Mouse (Mus musculus) bone marrow, adult 2 months (tissue): ENCODE results near the gene Cage1. TPM values are rescaled to one million over a fixed set of nuclear protein-coding genes. Genes with fewer than 3 reads are reported as not detected.

Source experiments
- H3K27ac ChIP-seq: fragments of 200-500 bp; 2 replicates; pipeline ENCODE4 v1.5.1; 2012; ENCODE audit warnings: low read depth, mild to moderate bottlenecking, control low read depth, inconsistent platforms, low read length; ENCODE audit not compliant: control insufficient read depth, poor library complexity, insufficient read depth
- H3K4me1 ChIP-seq: fragments of 200-500 bp; 2 replicates; pipeline ENCODE4 v1.6.1; 2011; ENCODE audit warnings: low read length; ENCODE audit not compliant: control insufficient read depth, insufficient read depth
- H3K4me3 ChIP-seq: fragments of 200-500 bp; replicated peaks from 2 replicates; pipeline ENCODE3; 2011; ENCODE audit warnings: mild to moderate bottlenecking, low read depth, low read length, control low read depth; ENCODE audit not compliant: control insufficient read depth
- CTCF ChIP-seq: fragments of 200-500 bp; IDR thresholded peaks from 2 replicates; pipeline ENCODE4 v1.5.1; 2011; ENCODE audit warnings: low read length, control low read depth; ENCODE audit not compliant: control insufficient read depth, insufficient read depth
- POLR2A ChIP-seq: fragments of 200-500 bp; IDR thresholded peaks from 2 replicates; pipeline ENCODE4 v1.6.1; 2011; ENCODE audit warnings: low read depth, mild to moderate bottlenecking, control low read depth, low read length, borderline replicate concordance; ENCODE audit not compliant: control insufficient read depth
- WGBS: fragments of 180-500 bp; shearing (Covaris S2); methylation state at CpG from one replicate; pipeline ENCODE4 v1.1.7; 2018; 5-methylcytosine and 5-hydroxymethylcytosine counted together
- polyA plus RNA-seq: library from polyadenylated mRNA; stranded (reverse); fragments of >200 nt; gene quantifications from 2 replicates; pipeline ENCODE4 v1.2.4, GENCODE M21; 2011; ENCODE audit warnings: low replicate concordance; ENCODE audit not compliant: missing spikeins, insufficient read depth, insufficient read length

The Cage1 gene
- polyA plus RNA-seq, 1 experiment = 0.70 TPM

DNA sequence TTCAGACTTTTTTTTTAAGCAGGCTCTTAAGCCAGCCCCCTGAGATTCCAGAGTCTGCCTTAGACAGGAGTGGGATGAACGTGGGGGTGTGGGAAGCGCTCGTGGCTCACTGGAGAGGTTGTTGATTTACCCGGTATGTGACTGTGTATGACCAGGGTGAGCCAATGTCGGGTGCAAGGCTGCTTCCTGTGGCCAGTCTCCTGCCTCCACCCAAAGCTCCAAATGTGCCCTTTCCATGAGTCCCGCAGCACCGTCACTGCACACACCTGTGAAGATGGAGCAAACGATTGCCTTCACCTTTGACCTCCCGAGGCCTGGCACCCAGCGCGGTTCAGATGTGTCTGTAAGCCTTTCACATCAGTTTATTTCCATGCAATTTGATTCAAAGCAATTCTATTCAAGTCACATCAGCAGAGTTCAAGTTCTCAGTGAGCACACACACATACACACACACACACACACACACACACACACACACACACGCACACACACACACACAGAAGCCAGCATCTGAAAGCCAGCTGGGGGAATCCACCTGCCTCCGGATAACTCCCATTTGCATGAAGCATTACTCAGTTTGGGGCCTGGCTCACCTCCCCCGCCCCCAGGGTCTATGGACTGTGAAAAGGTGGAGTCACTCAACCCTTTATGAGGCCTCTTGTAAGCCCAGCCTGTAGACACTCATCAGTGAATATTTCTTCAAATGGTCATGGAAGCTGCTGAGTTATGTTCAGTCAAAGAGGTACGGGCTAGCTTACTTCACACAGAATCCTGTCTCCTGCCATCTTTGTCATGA lies 70.4 kb downstream of the Cage1 start:
- TF ChIP-seq POLR2A (no peak), CTCF (no peak)
- 85% methylated on average over 15 of the region's 15 CpGs for WGBS
- H3K4me3 ChIP-seq = no peak overlapping the region
- H3K4me1 ChIP-seq = peaks cover 8% of the 10 kb centered on the region
- H3K27ac ChIP-seq = no peak overlapping the region; the same call in 1 of the 2 replicates

DNA sequence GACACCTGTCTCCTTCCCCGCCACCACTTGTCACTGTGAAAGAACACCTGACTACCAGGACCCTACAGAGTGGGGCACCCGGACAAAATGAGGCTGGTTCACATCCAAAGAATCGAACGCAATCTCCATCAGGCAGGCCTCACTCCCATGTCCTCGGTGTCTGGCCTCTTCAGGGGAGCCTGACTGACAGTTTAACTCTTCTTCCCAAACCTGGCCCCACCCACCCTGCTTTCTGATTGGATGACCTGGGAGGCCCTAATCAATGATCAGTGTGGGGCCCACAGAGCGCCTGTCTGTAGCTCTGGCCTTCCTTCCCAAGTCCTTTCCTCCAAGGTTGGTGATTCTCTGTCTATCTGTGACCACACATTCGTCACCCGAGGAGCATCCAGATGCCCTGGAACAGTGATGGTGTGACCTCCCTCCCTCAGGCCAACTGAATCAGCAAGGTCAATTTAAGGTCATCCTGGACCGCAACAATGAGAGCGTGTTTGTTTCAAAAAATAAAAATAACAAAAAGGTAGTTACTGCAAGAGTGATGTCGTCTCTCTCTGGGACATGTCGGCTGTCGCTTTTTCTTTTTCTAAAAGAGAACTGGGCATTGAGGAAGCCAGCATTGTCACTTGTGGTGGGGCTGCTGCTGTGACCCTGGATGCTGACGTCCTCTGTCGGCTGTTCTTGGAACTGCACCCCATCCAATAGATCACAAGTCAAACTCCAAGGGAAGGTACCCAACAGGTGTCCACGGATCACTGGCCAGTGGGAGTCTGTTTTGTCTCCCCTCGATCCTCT lies 71.5 kb downstream of the Cage1 start:
- Histone ChIP-seq H3K4me1 (peaks cover 8% of the 10 kb centered on the region), H3K27ac (no peak overlapping the region), H3K4me3 (no peak overlapping the region)
- no peak for TF ChIP-seq POLR2A
- peak; percentile 45 for TF ChIP-seq CTCF
- WGBS = 55% methylated on average over 17 of the region's 17 CpGs

DNA sequence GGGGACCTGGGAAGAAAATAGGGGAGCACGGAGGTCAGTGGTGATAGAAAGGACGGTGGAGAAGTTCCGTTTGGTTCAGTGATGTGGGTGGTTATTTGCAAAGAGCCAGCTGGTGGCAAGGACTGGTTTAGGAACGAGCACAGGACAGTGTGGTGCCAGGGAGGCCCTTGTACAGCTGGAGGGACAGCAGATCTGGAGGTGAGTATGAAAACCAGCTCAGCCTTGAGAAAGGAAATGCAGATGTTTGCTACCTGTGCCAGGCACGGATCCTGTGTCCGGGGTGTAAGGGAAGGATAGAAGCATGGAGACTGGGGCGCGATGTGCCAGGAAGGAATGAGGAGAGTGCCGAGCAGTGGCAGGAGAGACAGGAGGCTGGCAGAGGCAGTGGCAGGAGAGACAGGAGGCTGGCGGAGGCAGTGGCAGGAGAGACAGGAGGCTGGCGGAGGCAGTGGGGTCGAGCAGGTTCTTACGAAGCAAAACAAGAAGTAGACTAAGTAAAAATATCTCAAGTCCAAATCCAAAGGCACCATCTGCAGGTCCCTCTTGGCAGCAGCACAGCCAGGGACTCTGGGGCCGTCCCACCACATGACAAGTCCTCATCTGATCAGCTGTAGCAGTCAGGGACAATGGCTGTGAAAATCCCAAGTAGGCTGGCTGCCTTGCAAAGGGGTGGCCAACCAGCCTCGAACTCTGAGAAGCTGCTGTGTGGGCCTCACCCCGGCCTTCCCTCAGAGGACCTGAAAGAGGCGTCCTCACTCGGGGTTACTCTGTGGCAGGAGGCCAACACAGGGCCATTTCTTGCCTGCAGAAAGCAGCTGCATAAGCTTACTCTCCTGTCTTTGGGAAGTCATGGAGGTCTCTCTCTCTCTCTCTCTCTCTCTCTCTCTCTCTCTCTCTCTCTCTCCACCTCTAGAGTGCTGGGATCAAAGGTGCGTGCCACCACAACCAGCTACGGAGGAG lies 72.5 kb downstream of the Cage1 start:
- Histone ChIP-seq H3K4me3 (no peak overlapping the region), H3K27ac (peak overlapping the region; percentile 15; the same call in 1 of the 2 replicates), H3K4me1 (peaks cover 10% of the 10 kb centered on the region)
- 35% methylated on average over 20 of the region's 20 CpGs for WGBS
- no peak for TF ChIP-seq CTCF
- no peak for TF ChIP-seq POLR2A

DNA sequence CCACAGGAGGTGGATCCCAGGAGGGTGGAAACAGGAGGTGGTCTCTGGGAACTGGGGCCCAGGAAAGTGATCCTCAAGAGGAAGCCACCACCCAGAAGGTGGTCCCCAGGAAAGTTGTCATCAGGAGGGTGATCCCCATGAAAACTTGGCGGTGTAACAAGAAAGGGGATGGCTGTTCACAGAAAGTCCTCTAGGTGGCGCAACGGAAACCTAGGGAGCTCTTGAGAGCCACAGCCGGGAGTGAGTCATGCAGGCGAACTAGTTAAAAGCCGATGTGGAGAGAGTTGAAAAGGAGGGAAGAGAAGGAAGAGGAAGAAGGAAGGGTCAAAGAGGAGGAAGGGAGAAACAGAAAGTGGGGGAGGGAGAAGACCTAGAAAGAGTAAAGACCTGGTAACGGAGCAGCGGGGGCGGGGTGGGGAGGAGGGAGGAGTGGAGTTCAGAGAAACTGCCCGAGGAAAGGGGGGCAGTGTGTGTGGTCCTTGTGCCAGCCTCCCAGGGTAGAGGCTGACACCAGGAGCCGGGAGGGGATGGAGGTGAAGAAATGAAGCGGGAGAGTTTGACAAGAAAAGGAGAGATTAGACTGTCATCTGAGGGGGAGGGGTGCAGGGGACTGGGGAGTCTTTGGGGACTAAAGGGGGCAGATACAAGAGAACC lies 73.4 kb downstream of the Cage1 start:
- 2% methylated on average over 12 of the region's 12 CpGs for WGBS

DNA sequence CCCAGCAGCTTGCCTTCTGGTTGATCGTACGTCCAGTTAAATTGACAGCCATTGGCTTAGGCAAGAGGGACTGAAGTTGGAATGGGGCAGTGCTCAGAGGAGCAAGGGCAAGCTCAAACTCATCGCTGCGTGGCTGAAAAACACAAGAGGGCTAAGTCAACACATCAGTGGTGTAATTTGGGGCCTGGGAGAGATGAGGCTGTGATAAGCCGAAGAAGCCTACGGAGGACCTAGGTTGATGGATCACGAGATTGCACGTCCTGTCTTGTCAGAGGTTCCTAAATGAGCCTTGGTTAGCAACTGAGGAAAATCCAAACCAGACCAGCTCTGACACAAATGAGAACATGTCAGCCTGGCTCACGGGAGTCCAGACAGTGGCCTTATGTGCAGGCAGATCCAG lies 74.3 kb downstream of the Cage1 start:
- 85% methylated on average over 9 of the region's 9 CpGs for WGBS
- TF ChIP-seq POLR2A = no peak
- TF ChIP-seq CTCF = no peak
- Histone ChIP-seq H3K27ac (no peak overlapping the region), H3K4me3 (no peak overlapping the region), H3K4me1 (peaks cover 12% of the 10 kb centered on the region)

More for the DNA sequence above, 73.4 kb downstream of the Cage1 start:
- peak overlapping the region; percentile 46 for H3K4me3 ChIP-seq
- TF ChIP-seq CTCF (peak; percentile 75), POLR2A (no peak)
- peaks cover 12% of the 10 kb centered on the region for H3K4me1 ChIP-seq
- H3K27ac ChIP-seq = no peak overlapping the region

DNA sequence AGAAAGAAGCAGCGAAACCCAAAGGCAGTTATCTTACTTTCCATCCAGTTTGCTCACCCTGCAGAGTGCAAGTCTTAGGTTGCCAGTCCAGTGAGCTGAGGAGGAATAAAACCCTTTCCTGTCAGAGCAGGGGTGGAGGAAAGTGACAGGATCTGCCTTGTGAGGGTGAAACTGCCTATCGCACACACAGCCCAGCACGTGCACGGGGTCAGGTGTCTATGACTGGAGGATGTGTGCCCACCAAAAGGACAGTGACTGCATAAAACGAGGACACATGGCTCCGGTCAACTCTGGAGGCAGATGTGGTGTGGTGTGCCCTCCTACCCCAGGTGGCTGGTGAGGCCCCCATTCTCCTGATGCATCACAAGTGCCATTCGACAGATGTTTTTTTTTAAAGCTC lies 76.9 kb downstream of the Cage1 start:
- TF ChIP-seq POLR2A (no peak), CTCF (no peak)
- Histone ChIP-seq H3K27ac (no peak overlapping the region), H3K4me3 (no peak overlapping the region), H3K4me1 (peaks cover 8% of the 10 kb centered on the region)
- 62% methylated on average over 7 of the region's 7 CpGs for WGBS

DNA sequence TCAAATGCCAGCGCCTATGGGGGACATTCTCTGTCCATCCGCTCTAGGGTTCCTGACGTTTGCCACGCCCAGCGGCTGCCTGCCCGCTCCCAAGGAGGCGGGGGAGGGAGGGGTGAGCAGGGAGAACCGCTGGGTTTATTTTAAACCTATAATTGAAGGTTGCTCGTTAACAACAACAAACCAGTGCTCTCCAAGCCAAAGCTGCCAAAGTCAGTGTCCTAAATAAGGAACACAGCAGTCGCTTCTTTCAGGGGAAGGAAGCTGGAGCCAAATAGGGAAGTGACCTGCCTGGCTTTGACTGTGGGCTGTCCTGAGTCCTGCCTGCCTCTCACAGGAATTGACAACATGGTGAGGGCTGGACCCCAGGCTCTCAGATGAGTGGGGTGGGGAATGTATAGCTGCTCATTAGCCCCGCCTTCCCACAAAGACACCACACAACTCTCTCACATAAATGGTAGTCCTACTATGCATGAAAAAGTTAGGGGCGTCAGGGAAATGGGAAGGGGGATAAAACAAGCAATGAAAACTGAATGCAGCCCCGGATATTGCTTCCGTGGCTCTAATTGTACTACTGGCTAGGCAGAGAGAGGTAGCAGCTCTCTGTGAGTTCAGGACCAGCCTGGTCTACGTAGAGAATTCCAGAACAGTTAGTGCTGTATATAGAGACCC lies 77.5 kb downstream of the Cage1 start:
- 62% methylated on average over 15 of the region's 15 CpGs for WGBS
- no peak overlapping the region for H3K4me3 ChIP-seq
- TF ChIP-seq CTCF = no peak
- TF ChIP-seq POLR2A = no peak
- H3K4me1 ChIP-seq = peaks cover 8% of the 10 kb centered on the region
- H3K27ac ChIP-seq = peak overlapping the region; percentile 66
